Mouse (Mus musculus): ENCODE data around the gene Nol9. TPM values are rescaled to one million over a fixed set of nuclear protein-coding genes. Genes with fewer than 3 reads are reported as not detected.

The Nol9 gene
- total RNA-seq, 2 experiments from 2014 or later, result 16.4 to 19.2 TPM

DNA sequence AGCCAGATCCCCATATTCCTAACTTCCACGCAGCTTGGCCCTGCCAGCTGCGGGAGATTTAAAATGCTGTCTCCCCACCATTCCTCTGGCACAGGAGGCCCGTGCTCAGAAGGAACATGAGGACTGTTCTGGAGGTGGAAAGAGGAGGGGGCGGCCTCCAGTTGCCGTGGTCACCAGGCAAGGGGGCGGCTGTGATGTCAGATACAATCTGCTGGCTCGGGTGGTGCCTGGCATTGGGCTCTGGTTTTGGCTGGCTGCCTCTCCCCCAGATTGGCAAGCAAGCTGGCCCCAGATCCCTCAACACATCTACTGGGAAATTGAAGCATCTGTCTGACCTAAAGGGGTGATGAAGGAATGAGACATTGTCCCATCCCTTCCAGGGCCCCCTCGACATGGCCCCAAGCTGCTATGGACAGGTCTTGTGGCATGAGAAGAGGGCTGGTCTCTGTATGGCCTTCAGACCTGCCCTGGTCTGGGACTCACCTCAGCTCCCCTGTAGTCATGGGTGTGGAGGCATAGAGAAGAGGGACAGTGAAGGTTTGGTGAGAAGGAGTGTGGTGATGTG, 49.5 kb downstream of the Nol9 start:
- peak; percentile 88 to 93 for DNase-seq (ENCODE audit: low spot score in 2 of 2)

DNA sequence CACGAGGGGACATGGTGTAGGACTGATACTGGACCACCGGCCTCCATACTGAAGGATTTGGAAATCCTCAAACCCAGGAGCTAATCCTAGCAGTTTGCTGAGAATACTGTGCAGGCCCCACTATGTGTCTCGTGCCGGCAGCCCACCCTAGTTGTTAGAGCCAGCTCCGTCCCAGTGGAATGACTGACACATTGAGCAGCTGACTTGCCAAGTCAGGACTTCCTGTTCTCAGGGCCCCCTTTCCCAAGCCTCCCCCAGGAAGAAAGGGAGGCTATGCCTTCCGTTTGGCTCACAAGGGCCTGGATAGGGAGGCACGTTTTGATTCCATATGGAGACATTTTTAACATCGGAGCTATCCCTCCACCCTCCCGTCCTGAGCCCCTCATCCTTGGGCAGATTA, 51.1 kb downstream of the Nol9 start:
- no peak for DNase-seq (ENCODE audit: low spot score in 2 of 2)

GRCm38 (mm10) chr4:152092751-152093293, 53.7 kb downstream of the Nol9 start:
- DNase-seq (ENCODE audit: low spot score in 2 of 2), result no peak

- no peak for DNase-seq (ENCODE audit: low spot score in 2 of 2)
Measured at GRCm38 (mm10) chr4:152094233-152094632, 55.1 kb downstream of the Nol9 start.

DNA sequence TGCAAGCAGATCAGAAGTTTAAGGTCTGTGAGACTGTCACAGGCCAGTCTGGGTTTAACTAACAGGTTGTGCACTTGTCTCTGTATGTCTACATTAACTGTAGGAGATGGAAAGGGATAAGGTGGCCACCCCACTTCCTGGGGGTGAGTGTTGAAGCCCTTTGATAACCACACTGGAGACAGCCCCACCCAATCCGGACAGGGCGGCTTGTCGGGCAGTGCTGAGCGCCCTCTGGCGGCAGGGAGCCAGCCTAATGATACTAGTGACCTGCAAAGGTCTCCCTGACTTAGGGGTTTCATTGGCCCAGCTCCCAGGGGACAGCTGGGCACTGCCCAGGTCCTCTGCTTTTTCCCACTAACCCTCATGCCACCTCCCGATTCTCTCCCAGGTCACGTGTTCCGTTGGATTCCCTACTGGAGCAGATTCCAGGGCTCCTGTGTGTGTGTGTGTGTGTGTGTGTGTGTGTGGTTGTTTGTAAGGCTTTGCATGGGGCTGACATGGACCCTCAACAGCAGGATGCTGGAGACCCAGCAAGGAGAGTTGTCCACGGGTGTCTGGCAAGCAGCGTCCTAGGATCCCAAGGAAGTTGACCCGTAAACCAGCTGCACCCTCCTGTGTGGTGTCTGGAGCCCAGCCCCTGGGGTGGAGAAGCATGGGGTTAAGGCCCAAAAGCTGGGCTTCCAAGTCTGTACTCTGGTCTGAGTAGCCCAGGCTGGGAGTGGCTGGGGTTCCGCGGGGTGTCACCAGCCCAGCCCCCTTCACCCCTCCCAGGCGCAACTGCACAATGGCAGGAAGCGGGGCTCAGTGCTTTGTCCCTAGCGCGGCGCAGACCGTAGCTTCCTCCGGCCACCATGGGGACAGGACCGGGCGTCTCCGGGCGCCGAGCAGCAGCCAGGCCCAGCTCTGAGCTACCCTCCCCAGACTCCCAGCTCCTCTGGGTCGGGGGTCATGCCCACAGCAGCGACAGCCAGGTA, 57.1 kb downstream of the Nol9 start:
- peak; percentile 65 to 74 for DNase-seq (ENCODE audit: low spot score in 2 of 2)

DNA sequence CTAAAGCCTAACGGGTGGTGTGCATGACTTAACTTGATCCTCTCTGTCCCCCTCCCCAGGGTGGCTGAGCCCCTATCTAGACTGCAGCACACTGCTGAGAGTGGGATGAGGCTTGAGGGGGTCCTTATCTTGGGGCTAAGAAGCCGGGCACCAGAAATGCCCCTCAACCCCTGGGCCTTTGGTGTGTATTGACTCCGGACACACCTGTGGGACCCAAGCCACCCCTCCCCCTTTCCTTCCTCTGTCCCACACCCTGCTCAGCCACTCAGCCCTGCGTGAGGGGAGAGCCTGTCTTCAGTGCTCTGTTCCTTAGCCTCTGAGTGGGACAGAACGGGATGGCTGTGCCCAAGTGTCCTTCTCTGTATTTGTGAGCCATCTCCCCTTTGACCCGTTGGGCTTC, 57.8 kb downstream of the Nol9 start:
- DNase-seq (ENCODE audit: low spot score in 2 of 2), result no peak

DNA sequence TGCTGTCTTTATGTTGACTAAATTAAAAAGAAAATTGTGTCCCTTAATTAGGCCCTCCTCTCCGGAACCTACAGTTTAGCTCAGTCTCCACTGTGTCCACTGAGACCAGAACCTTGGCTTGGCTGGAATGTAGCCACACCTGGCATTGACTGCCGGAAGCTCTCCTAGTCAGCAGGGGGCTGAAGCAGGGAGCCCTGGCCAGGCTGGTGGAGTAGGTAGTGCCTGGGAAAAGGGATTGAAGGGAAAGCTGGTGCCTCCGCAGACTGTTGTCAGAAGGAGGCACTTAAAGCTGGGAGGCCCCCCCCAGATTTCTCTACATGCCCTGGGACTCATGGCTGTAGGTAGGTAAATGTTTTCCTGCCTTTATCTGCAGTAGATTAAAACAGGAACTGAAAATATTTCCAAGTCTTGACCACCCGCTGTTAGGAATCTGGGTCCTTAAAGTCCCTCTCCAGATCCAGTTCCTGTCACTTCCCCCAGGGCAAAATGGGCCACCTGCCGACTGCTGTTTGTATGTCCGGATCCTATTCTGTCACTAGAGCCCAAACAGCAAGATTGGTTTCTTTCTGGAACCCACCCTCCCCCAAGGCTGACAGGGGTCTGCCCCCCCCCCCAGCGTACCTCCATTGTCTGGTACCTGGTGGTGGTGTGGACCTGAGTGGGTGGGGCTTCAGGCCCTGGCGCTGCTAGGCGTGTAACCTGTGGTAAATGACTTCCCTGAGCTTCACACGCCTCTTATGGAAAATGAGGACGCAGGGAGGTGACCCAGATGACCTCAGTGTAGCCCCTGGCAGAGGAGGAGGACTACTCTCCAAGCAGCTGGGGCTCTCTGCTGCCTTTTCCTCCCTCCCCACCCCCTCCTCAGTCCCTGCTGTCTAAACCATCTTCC, 59.0 kb downstream of the Nol9 start:
- no peak for DNase-seq (ENCODE audit: low spot score in 2 of 2)

- peak; percentile 70 to 82 for DNase-seq (ENCODE audit: low spot score in 2 of 2)
Measured at GRCm38 (mm10) chr4:152100541-152100940, 61.4 kb downstream of the Nol9 start.

DNA sequence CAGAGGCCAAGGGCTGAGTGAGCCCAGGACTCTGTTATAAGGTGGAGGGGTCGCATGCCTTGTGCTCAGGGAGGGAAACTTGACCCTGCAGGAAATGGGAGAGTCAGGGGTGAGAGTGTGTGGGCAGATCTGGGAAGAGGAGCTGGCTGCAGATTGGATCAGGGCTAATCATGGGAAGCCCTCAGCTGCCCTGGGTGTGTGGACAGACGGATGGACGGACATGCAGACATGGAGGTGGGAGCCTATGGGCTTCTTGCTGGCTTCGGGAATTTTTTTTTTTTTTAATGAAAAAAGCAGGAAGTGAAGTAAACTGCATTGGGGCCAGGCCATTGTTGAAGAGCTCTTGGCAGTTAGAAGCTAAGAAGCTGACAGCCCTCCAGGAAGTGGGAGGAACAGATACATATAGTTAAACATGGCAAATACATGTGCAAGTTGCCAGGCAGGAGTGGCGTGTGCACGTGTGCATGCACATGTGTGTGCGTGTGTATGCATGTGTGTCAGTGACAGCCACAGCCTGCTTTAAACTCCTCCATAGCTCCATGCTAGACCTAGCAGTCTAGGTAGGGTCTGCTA, 62.0 kb downstream of the Nol9 start:
- DNase-seq (ENCODE audit: low spot score in 2 of 2), result no peak

GRCm38 (mm10) chr4:152101921-152102320, 62.8 kb downstream of the Nol9 start:
- DNase-seq (ENCODE audit: low spot score in 2 of 2), result no peak

- DNase-seq (ENCODE audit: low spot score in 2 of 2), result peak; percentile 80 to 84
Measured at GRCm38 (mm10) chr4:152103025-152103424, 63.9 kb downstream of the Nol9 start.

- DNase-seq (ENCODE audit: low spot score in 2 of 2), result no peak
Measured at GRCm38 (mm10) chr4:152106746-152107145, 67.6 kb downstream of the Nol9 start.

- DNase-seq (ENCODE audit: low spot score in 2 of 2), result no peak
Measured at GRCm38 (mm10) chr4:152107493-152107892, 68.4 kb downstream of the Nol9 start.

DNA sequence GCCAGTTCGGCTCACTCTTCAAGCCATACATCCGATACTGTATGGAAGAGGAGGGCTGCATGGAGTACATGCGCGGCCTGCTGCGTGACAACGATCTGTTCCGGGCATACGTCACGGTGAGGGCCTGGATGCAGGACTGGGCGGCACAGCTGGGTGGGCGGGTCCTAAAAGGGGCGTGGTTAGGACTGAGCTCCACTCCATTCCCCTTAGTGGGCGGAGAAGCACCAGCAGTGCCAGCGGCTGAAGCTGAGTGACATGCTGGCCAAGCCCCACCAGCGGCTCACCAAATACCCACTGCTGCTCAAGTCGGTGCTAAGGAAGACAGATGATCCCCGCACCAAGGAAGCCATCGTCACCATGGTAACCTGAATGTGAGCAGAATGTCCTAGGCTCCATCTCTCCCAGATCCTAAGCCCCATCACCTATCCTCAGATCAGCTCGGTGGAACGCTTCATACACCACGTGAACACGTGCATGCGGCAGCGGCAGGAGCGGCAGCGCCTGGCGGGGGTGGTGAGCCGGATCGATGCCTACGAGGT, 68.9 kb downstream of the Nol9 start:
- DNase-seq (ENCODE audit: low spot score in 2 of 2), result peak; percentile 52 to 63

DNA sequence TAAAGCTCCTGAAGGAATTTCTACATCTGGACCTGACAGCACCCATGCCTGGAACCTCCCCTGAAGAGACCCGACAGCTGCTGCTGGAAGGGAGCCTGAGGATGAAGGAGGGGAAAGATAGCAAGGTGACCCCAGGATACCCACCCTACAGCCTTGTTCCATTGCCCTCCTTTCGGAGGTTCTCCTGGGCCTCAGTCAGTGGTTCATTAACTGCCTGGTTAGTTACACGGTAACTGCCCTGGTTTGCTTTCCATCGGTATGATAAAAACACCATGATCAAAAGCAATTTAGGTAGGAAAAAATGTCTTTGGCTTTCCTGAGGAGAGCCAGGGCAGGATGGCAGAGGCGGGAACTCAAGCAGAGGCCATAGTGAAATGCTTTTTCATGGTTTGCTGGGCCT, 69.6 kb downstream of the Nol9 start:
- DNase-seq (ENCODE audit: low spot score in 2 of 2), result no peak

DNA sequence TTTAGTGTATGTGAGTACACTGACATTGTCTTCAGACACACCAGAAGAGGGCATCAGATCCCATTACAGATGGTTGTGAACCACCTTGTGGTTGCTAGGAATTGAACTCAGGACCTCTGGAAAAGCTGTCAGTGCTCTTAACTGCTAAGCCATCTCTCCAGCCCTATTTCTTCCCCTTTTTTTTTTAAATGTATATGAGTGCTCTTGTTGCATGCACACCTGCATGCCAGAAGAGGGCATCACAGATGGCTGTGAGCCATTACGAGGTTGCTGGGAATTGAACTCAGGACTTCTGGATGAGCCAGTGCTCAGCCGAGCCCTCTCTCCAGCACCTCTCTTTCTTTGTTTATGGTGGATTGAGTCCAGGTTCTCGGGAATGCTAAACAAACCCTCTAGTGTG, 70.4 kb downstream of the Nol9 start:
- DNase-seq (ENCODE audit: low spot score in 2 of 2), result no peak

GRCm38 (mm10) chr4:152110689-152111088, 71.6 kb downstream of the Nol9 start:
- no peak for DNase-seq (ENCODE audit: low spot score in 2 of 2)

Data from left cerebral cortex, adult 18-20 months (tissue).